Mouse (Mus musculus) adipocyte (in vitro differentiated cells): ENCODE measurements around the gene Prdm16.

Source experiments
- DNase-seq: peaks from one replicate; pipeline ENCODE4 v3.0.0-alpha.2; 2016; ENCODE audit warnings: low spot score

Gene Prdm16

GRCm38 (mm10) chr4:154639591-154640442, 3.1 kb upstream of the Prdm16 start:
- no peak for DNase-seq

GRCm38 (mm10) chr4:154639126-154639525, 2.5 kb upstream of the Prdm16 start:
- DNase-seq = no peak

- no peak for DNase-seq
Observed at GRCm38 (mm10) chr4:154638320-154638886, 1.7 kb upstream of the Prdm16 start.

GRCm38 (mm10) chr4:154637468-154638319, 1.0 kb upstream of the Prdm16 start:
- no peak for DNase-seq

- DNase-seq = no peak
Observed at GRCm38 (mm10) chr4:154636053-154636433, 630 bp downstream of the Prdm16 start.

- DNase-seq = no peak
Observed at GRCm38 (mm10) chr4:154635241-154636052, 1.2 kb downstream of the Prdm16 start.

- no peak for DNase-seq
Observed at GRCm38 (mm10) chr4:154634470-154635240, 2.0 kb downstream of the Prdm16 start.

GRCm38 (mm10) chr4:154634001-154634400, 2.7 kb downstream of the Prdm16 start:
- no peak for DNase-seq

- DNase-seq = no peak
Observed at GRCm38 (mm10) chr4:154632800-154633764, 3.6 kb downstream of the Prdm16 start.

GRCm38 (mm10) chr4:154630763-154631162, 5.9 kb downstream of the Prdm16 start:
- no peak for DNase-seq

- DNase-seq = no peak
Observed at GRCm38 (mm10) chr4:154627419-154628142, 9.1 kb downstream of the Prdm16 start.

- no peak for DNase-seq
Observed at GRCm38 (mm10) chr4:154626282-154626681, 10.4 kb downstream of the Prdm16 start.

- DNase-seq = no peak
Observed at GRCm38 (mm10) chr4:154625710-154626109, 11.0 kb downstream of the Prdm16 start.

- no peak for DNase-seq
Observed at GRCm38 (mm10) chr4:154623241-154623640, 13.4 kb downstream of the Prdm16 start.

GRCm38 (mm10) chr4:154622521-154622920, 14.2 kb downstream of the Prdm16 start:
- no peak for DNase-seq

GRCm38 (mm10) chr4:154611167-154611566, 25.5 kb downstream of the Prdm16 start:
- no peak for DNase-seq

- no peak for DNase-seq
Observed at GRCm38 (mm10) chr4:154607724-154608123, 28.9 kb downstream of the Prdm16 start.

- no peak for DNase-seq
Observed at GRCm38 (mm10) chr4:154604442-154604830, 32.2 kb downstream of the Prdm16 start.
